Mouse (Mus musculus) layer of hippocampus, adult 9-10 months (tissue): Measurements from ENCODE around the gene Gm42742.

ENCODE experiments used
- DNase-seq: peaks from one replicate; pipeline ENCODE4 v3.0.0; 2022; ENCODE audit warnings: low spot score

Gene Gm42742

DNA sequence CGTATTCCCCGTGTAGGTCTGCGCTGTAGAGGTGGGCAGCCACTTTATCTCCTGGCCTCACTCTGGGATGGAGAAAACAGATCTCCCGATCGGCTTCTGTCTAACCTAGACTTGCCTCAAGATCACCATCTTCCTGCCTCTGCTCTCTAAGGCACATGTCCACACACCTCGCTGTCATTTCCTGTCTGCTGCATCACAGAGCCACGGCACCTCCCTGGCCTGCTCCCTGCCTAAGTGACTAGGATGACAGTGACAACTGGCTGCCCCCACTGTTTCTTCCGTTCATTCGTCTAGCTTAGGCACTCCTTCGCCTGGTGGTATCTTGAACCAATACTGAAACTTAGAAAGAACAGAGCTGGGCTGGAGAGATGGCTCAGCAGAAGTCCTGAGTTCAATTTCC is 21.3 kb downstream of the Gm42742 start:
- no peak for DNase-seq

DNA sequence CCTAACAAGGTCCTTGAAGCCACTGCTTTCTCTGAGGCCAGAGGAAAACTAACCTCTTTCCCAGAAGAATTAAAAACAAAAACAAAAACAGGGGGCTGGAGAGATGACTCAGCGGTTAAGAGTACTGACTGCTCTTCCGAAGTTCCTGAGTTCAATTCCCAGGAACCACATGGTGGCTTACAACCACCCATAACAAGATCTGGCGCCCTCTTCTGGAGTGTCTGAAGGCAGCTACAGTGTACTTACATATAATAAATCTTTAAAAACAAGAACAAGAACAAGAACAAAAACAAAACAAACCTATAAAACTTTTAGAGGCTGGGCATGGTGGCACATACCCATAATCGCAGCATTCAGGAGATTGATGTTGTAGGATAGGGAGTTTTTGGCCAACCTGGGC is 24.4 kb downstream of the Gm42742 start:
- no peak for DNase-seq

DNA sequence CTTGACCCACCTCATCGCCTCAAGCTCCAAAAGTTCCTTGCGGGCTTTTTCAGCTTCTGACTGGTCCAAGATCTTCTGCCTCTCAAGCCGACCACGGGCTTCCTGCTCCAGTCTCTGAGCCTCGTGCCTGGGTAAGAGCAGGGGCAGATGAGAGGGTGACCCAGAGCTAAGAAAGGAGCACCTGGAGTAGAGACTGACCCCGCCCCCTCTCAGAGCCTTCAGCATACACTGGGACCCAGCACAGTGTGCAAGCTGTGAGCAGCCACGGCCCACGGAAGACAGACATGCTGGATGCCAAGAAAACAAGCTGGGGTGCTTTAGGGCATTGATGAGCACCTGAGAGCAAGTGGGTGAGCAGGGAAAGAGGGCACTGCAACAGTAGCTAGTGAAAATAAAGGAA is 32.1 kb downstream of the Gm42742 start:
- no peak for DNase-seq

GRCm38 (mm10) chr7:126986319-126986718 is 34.6 kb downstream of the Gm42742 start:
- no peak for DNase-seq

DNA sequence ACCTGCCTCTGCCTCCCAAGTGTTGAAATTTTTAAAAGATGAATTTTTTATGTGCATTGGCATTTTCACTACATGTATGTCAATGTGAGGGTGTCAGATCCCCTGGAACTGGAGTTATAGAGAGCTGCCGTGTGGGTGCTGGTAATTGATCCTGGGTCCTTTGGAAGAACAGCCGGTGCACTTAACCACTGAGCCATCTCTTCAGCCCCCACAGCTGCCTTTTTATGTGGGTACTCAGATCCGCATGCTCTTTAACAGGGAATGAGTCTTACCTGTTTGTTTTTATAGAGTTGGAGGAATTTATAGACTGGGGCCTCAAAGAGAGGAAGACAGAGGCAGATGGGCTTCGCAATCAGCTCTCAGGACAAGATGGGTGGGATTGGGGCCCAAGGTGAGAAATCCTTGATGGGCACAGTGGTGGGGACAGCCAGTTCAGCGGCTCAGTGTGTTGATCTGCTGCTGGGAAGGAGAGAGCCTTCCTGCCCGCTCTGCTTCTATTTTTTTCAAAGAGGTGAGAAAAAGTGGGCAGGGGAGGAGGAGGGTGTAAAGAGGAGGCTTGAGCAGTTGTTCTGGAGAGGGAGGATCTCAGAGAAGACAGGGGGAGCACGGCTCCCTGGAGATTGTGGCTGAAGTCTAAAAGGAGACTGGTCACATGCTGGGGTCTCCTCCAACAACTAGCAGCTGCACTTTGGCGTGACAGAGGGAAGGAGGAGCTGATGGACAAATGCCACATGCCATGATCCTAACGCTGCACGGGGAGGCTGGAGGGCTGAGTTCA is 36.0 kb downstream of the Gm42742 start:
- DNase-seq, result no peak

GRCm38 (mm10) chr7:126983113-126983512 is 37.8 kb downstream of the Gm42742 start:
- no peak for DNase-seq

- DNase-seq, result no peak
Observed at GRCm38 (mm10) chr7:126982054-126982453, 38.8 kb downstream of the Gm42742 start.

GRCm38 (mm10) chr7:126981601-126982000 is 39.3 kb downstream of the Gm42742 start:
- no peak for DNase-seq

DNA sequence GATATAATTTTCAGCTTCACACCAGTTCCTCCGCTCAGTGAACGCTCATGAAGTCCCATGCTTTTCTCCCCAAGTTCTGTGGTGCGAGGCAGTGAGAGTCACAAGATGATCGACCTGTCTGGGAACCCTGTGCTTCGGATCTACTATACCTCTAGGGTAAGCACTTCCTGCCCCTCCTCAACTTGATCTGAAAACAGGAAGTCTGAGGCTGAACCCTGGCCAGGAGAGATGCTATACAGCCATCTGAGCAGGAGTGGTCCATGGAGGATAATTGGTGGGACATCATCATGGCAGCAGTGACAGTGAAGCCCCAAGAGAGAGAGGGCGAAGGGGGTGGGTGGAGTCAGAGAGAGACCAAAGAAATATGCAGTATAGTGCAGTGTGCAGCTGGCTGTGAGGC is 42.1 kb downstream of the Gm42742 start:
- DNase-seq, result no peak

DNA sequence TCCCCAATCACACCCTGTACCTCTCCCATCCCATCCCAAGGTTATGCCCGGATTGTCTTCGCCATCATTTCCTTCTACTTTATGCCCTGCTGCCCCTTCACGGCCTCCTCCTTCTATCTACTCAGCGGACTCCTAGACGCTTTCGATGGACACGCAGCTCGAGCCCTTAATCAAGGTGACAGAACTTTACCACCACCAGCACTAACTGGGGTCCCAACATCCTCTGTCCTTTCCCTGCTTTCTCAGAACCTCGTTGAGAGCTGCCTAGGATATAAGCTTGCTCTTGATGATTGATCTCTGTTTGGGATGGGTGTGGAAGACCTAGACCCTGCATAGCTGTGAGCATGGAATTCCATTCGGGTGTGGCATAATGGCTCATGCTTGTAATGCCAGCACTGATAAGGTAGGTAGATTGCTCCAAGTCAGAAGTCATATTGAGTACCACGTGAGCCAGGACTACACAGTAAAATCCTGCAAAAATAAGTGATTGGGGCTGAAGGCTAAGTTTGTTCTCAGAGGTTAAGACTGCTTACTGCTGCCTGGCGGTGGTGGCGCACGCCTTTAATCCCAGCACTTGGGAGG is 43.9 kb downstream of the Gm42742 start:
- DNase-seq, result no peak

GRCm38 (mm10) chr7:126975950-126976866 is 44.7 kb downstream of the Gm42742 start, which contains the start of gene Cdiptos:
Gene Cdiptos (minus strand): TSS chr7:126976098.
- peak; percentile 85 for DNase-seq

GRCm38 (mm10) chr7:126975893-126975949 is 45.2 kb downstream of the Gm42742 start, which contains the start of gene Cdipt:
Gene Cdipt (plus strand): TSS chr7:126975914.
- no peak for DNase-seq

DNA sequence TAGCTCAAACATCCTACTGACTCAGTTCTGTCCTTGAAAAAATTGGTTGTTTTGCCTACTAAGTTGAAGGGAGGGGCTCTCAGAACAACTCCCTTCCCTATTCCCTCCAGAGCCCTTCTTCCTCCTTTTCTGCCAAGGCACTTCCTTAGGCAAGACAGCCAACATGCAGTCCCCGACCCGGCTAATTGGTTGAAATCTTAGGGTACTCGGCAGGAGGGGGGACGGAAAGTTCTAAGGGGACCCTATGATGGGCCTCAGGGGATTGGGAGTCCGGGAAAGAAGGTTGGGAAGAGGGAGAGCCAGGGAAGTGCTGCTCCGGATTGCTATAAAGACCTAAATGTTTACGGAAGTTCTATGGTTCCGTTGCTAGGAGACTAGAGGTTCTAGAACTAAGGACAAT is 45.4 kb downstream of the Gm42742 start:
- no peak for DNase-seq

GRCm38 (mm10) chr7:126967361-126967760 is 53.5 kb downstream of the Gm42742 start:
- DNase-seq, result no peak

DNA sequence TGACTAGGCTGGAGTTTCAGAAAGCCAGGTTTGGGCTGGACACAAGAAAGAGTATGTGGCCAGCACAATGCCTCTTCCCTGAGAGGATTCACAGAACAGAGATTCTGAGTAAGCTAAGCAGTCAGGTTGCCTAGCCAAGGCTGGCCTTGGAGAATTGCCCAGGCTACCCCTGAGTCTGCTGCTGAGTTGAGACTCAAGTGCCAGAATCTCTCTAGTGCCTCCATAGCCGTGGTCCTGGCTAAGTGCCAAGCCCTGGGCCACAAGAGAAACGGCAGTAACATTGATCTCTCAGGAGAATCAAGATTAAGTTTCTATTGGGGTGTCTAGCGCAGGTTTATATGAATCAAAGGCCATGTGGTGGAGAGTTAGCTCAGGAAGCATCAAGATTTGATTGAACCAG is 55.3 kb downstream of the Gm42742 start:
- DNase-seq, result no peak
